Mouse (Mus musculus) heart, postnatal 0 days (tissue): ENCODE measurements around the gene Mpdu1.

Experiments used
- CTCF ChIP-seq: IDR thresholded peaks from 2 replicates; pipeline ENCODE4 v1.5.1; 2016; ENCODE audit warnings: antibody characterized with exemption, control low read depth, low read depth
- EP300 ChIP-seq: IDR thresholded peaks from 2 replicates; pipeline ENCODE4 v1.6.1; 2016; ENCODE audit warnings: antibody characterized with exemption, low read depth

DNA sequence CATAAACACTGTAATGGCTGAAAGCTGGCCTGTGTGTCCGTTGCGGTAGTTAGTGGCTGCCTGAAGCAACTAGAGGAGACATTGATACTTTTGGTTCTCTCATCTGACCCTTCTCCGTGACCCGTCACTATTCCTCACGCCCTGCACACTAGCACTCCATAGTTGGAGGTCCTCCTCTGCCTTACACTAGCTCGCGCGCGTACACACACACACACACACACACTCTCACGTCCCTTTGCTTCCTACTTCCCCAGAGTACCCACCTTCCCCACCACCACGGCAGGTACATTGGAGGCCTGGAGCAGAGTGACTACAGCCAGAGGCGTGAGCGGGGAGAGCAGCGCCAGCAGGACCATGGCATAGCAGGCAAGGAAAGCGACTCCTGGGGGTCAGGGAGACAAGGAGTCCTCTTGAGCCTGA, 5.0 kb downstream of the Mpdu1 start:
- no peak for TF ChIP-seq CTCF
- TF ChIP-seq EP300: no peak
